Mouse (Mus musculus): Measurements from ENCODE around the gene Tekt3. TPM values are rescaled to one million over a fixed set of nuclear protein-coding genes. Genes with fewer than 3 reads are reported as not detected.

Gene Tekt3
- polyA plus RNA-seq, 1 experiment = 0.05 TPM

GRCm38 (mm10) chr11:63142816-63143215 lies 81.4 kb downstream of the Tekt3 start:
- Histone ChIP-seq H3K27ac (ENCODE audit: control insufficient read depth, insufficient read depth, low read length) (no peak overlapping the region), H3K4me3 (ENCODE audit: control insufficient read depth, insufficient read depth, low read length) (no peak overlapping the region), H3K4me1 (replicated peaks; ENCODE audit: control insufficient read depth, insufficient read depth, low read length) (no peaks in the 10 kb centered on the region), H3K27me3 (ENCODE audit: control insufficient read depth, insufficient read depth, low read length) (no peaks in the 10 kb centered on the region), H3K36me3 (ENCODE audit: control insufficient read depth, insufficient read depth, low read length) (no peaks in the 10 kb centered on the region)
- no peak for DNase-seq
- no peak for TF ChIP-seq POLR2A (IDR thresholded peaks at IDR 0.05; ENCODE audit: control insufficient read depth, extremely low read depth, insufficient read depth, low read length, poor library complexity)
- TF ChIP-seq CTCF (IDR thresholded peaks at IDR 0.05; ENCODE audit: borderline replicate concordance, control insufficient read depth, extremely low read depth, insufficient read depth, low read length, poor library complexity) = no peak
- 96% methylated on average over 4 of the region's 4 CpGs for WGBS

GRCm38 (mm10) chr11:63143486-63143885 lies 82.0 kb downstream of the Tekt3 start:
- Histone ChIP-seq H3K27ac (ENCODE audit: control insufficient read depth, insufficient read depth, low read length) (no peak overlapping the region), H3K4me1 (replicated peaks; ENCODE audit: control insufficient read depth, insufficient read depth, low read length) (no peaks in the 10 kb centered on the region)
- DNase-seq = no peak

More at GRCm38 (mm10) chr11:63143486-63143885, 82.0 kb downstream of the Tekt3 start:
- 89% methylated on average over 8 of the region's 8 CpGs for WGBS
- Histone ChIP-seq H3K27me3 (ENCODE audit: control insufficient read depth, insufficient read depth, low read length) (no peaks in the 10 kb centered on the region), H3K36me3 (ENCODE audit: control insufficient read depth, insufficient read depth, low read length) (no peaks in the 10 kb centered on the region), H3K4me3 (ENCODE audit: control insufficient read depth, insufficient read depth, low read length) (no peak overlapping the region)
- TF ChIP-seq POLR2A (IDR thresholded peaks at IDR 0.05; ENCODE audit: control insufficient read depth, extremely low read depth, insufficient read depth, low read length, poor library complexity) = no peak
- no peak for TF ChIP-seq CTCF (IDR thresholded peaks at IDR 0.05; ENCODE audit: borderline replicate concordance, control insufficient read depth, extremely low read depth, insufficient read depth, low read length, poor library complexity)

Other genes with a start within 250 kb of the Tekt3 start
- gene Trim16, start 241.4 kb upstream of the Tekt3 start, polyA plus RNA-seq (2012; rRNA removed) = 7.4 and 9.0 TPM in 2 replicates
- 4.3 and 5.2 TPM in 2 replicates for gene Fbxw10, start 214.6 kb upstream of the Tekt3 start, polyA plus RNA-seq (2012; rRNA removed)
- 8.3 and 13.4 TPM in 2 replicates for gene Tvp23b, start 182.2 kb upstream of the Tekt3 start, polyA plus RNA-seq (2012; rRNA removed)
- gene Cdrt4, start 110.5 kb upstream of the Tekt3 start, polyA plus RNA-seq (2012; rRNA removed) = 0.27 TPM in 1 of 2 replicates, not detected in the other
- 24.2 and 27.3 TPM in 2 replicates for gene Pmp22, start 67.3 kb downstream of the Tekt3 start, polyA plus RNA-seq (2012; rRNA removed)

Data from thymus, adult 2 months (tissue).